Mouse (Mus musculus) brain, embryonic 14.5 days (tissue): ENCODE measurements around the gene Chpt1.
"Not testable (repeated sequence)": the region's sequence is repeated elsewhere in the genome, so short reads cannot be mapped to it uniquely, and the experiment has no call there.

ENCODE experiments used
- CTCF ChIP-seq: fragments of 200-500 bp; IDR thresholded peaks from 2 replicates; pipeline ENCODE4 v1.5.1; 2012; ENCODE audit warnings: inconsistent platforms, mild to moderate bottlenecking, moderate library complexity, borderline replicate concordance; ENCODE audit not compliant: insufficient read depth, insufficient read length; ENCODE audit errors: extremely low read depth
- POLR2A ChIP-seq: fragments of 200-500 bp; IDR thresholded peaks from 2 replicates; pipeline ENCODE4 v1.6.1; 2012; ENCODE audit warnings: mild to moderate bottlenecking, inconsistent platforms, borderline replicate concordance; ENCODE audit not compliant: poor library complexity, insufficient read depth, insufficient read length, severe bottlenecking; ENCODE audit errors: extremely low read depth

GRCm38 (mm10) chr10:88515049-88515448 lies 11.2 kb upstream of the Chpt1 start:
- TF ChIP-seq CTCF, POLR2A: not testable (repeated sequence)
